Mouse (Mus musculus): ENCODE measurements around the gene Entr1. TPM values are rescaled to one million over a fixed set of nuclear protein-coding genes. Genes with fewer than 3 reads are reported as not detected.

Gene Entr1
- polyA plus RNA-seq, 1 experiment from 2014 or later = 191 TPM

GRCm38 (mm10) chr2:26356678-26357077, 32.4 kb downstream of the Entr1 start:
- Histone ChIP-seq H3K9me3 (no peaks in the 10 kb centered on the region), H3K27ac (replicated peaks) (no peak overlapping the region), H3K9ac (replicated peaks) (no peak overlapping the region), H3K27me3 (no peaks in the 10 kb centered on the region), H3K4me1 (peaks cover 12% of the 10 kb centered on the region), H3K4me3 (no peak overlapping the region), H3K36me3 (no peaks in the 10 kb centered on the region), H3K4me2 (replicated peaks) (no peak overlapping the region)
- ATAC-seq (replicated peaks) = no peak
- WGBS = 69% methylated on average over 7 of the region's 7 CpGs

GRCm38 (mm10) chr2:26356231-26356630, 32.9 kb downstream of the Entr1 start:
- Histone ChIP-seq H3K4me3 (no peak overlapping the region), H3K36me3 (no peaks in the 10 kb centered on the region), H3K4me1 (peaks cover 13% of the 10 kb centered on the region), H3K9me3 (no peaks in the 10 kb centered on the region), H3K4me2 (replicated peaks) (no peak overlapping the region), H3K27me3 (no peaks in the 10 kb centered on the region), H3K9ac (replicated peaks) (no peak overlapping the region), H3K27ac (replicated peaks) (no peak overlapping the region)
- 87% methylated on average over 4 of the region's 4 CpGs for WGBS
- no peak for ATAC-seq (replicated peaks)

DNA sequence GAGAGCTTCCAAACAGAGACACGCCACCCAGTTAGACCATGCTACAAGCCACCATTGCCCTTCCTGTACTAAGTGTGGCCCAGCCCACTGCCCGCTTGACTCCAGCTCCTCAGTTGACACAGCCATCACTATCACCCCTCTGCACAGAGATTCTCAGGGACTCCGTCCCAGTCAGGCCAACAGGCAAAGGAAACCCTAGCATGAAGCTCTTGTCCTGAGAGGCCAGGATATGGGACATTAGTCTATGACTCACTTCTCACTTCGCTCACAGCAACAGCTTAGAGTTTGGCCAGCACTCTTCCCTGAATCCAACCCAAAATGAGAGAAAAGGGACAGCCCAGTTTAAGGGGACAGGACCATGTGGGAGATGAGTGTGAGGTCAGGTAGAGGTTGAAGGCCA, 34.7 kb downstream of the Entr1 start:
- ATAC-seq (replicated peaks) = no peak
- H3K9ac ChIP-seq (replicated peaks) = no peak overlapping the region
- H3K27me3 ChIP-seq = no peaks in the 10 kb centered on the region
- no peak overlapping the region for H3K27ac ChIP-seq (replicated peaks)
- WGBS = 96% methylated on average over 4 of the region's 4 CpGs
- no peak overlapping the region for H3K4me2 ChIP-seq (replicated peaks)
- H3K4me3 ChIP-seq = no peak overlapping the region
- H3K9me3 ChIP-seq = no peaks in the 10 kb centered on the region
- H3K36me3 ChIP-seq = peaks cover 4% of the 10 kb centered on the region; the same call in 1 of the 2 replicates
- H3K4me1 ChIP-seq = peaks cover 25% of the 10 kb centered on the region

DNA sequence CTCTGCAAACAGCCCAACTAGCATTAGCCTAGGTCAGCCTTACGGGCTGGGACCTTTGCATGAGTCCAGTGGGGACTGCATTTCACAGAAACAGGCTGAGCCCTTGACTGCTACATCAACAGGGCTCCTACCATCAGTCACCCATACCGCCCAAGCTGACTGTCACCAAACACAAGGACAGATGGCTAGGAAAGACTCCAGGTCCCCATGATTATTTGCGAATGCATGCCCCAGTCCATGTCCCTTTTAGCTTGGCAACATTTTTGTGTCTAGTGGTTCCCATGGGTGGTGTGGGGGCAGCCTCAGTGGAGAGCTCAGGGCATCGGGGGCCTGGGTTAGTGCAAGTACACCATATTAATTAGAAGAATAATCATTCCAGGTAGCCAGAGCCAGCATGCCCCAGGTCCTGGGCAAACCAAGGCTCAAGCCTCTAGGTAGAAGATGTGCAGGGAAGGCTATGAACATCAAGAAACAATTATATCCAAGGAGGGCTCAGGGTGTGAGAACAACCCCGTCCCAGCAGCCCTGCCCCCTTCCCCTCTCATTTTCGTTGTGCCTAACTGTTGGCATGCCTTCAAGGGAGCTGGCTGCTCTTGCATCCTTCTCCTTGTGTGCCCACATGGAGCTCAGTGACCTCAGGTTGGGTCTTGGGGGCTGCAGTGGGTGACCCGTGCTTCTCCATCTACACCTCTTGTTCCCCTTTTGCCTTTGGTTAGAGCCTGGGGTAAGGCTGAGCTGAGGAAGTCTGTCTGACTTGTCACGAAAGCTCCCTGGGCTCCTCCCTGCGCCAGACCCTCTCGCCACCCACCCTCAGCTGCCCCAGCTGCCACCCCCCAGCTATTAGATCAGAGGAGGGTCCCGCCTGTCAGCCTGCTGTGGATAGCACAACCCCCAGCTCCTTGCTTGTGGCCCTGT, 35.8 kb downstream of the Entr1 start:
- Histone ChIP-seq H3K4me1 (peaks cover 25% of the 10 kb centered on the region), H3K27me3 (no peaks in the 10 kb centered on the region), H3K9me3 (no peaks in the 10 kb centered on the region), H3K36me3 (peaks cover 13% of the 10 kb centered on the region), H3K9ac (replicated peaks) (peak overlapping the region; percentile 96), H3K27ac (replicated peaks) (no peak overlapping the region), H3K4me3 (peak overlapping the region; percentile 61), H3K4me2 (replicated peaks) (peak overlapping the region; percentile 80)
- WGBS = 89% methylated on average over 11 of the region's 11 CpGs
- ATAC-seq (replicated peaks) = no peak

GRCm38 (mm10) chr2:26352291-26352910, 36.7 kb downstream of the Entr1 start:
- peaks cover 23% of the 10 kb centered on the region for H3K36me3 ChIP-seq
- WGBS = 2% methylated on average over 36 of the region's 36 CpGs
- peaks cover 25% of the 10 kb centered on the region for H3K4me1 ChIP-seq
- peak overlapping the region; percentile 96 for H3K9ac ChIP-seq (replicated peaks)
- peak overlapping the region; percentile 61 for H3K4me3 ChIP-seq
- peak; percentile 45 for ATAC-seq (replicated peaks)
- peak overlapping the region; percentile 92 for H3K27ac ChIP-seq (replicated peaks)
- H3K9me3 ChIP-seq = no peaks in the 10 kb centered on the region
- peak overlapping the region; percentile 80 for H3K4me2 ChIP-seq (replicated peaks)
- no peaks in the 10 kb centered on the region for H3K27me3 ChIP-seq

- Histone ChIP-seq H3K4me1 (peaks cover 25% of the 10 kb centered on the region), H3K36me3 (peaks cover 30% of the 10 kb centered on the region), H3K9me3 (no peaks in the 10 kb centered on the region), H3K27ac (replicated peaks) (peak within 1 kb of the TSS; percentile 92), H3K4me3 (peak within 1 kb of the TSS; percentile 61), H3K4me2 (replicated peaks) (peak within 1 kb of the TSS; percentile 80), H3K9ac (replicated peaks) (peak within 1 kb of the TSS; percentile 96), H3K27me3 (no peaks in the 10 kb centered on the region)
- WGBS = 2% methylated on average over 62 of the region's 62 CpGs
- ATAC-seq (replicated peaks) = peak; percentile 84
These were observed 37.5 kb downstream of the Entr1 start, which contains the start of gene Dnlz for GRCm38 (mm10) chr2:26351358-26352290. Gene Dnlz (minus strand): TSS chr2:26352110.

DNA sequence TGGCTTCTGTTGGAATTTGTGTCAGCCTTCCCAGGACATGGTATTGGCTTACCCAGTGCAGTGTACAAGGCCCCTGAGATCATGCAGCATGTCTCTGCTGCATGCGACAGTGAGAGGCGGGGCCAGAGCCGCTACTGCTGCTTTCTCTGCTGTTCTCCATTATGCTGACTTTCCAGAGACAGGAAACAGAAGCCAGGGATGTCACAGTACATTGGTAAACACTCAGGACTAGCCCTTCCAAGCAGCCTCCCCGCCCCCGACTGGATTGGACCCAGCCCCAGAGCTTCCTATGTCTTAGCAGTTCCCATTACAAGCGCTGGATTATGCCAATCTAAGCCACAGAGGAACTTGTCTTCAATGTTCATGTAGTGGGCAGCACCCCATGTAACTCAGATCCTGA, 40.9 kb downstream of the Entr1 start:
- H3K4me1 ChIP-seq = peaks cover 22% of the 10 kb centered on the region
- H3K27ac ChIP-seq (replicated peaks) = no peak overlapping the region
- H3K4me3 ChIP-seq = no peak overlapping the region
- no peak for ATAC-seq (replicated peaks)
- H3K9ac ChIP-seq (replicated peaks) = no peak overlapping the region
- no peaks in the 10 kb centered on the region for H3K27me3 ChIP-seq
- H3K9me3 ChIP-seq = no peaks in the 10 kb centered on the region
- H3K4me2 ChIP-seq (replicated peaks) = no peak overlapping the region
- 80% methylated on average over 6 of the region's 6 CpGs for WGBS
- H3K36me3 ChIP-seq = peaks cover 62% of the 10 kb centered on the region

GRCm38 (mm10) chr2:26342609-26343490, 46.3 kb downstream of the Entr1 start:
- no peaks in the 10 kb centered on the region; the same call in 1 of the 2 replicates for H3K4me1 ChIP-seq
- no peaks in the 10 kb centered on the region for H3K27me3 ChIP-seq
- WGBS = 74% methylated on average over 11 of the region's 11 CpGs
- no peak overlapping the region for H3K4me2 ChIP-seq (replicated peaks)
- no peak overlapping the region for H3K27ac ChIP-seq (replicated peaks)
- no peak overlapping the region for H3K9ac ChIP-seq (replicated peaks)
- ATAC-seq (replicated peaks) = no peak
- H3K9me3 ChIP-seq = no peaks in the 10 kb centered on the region
- peaks cover 77% of the 10 kb centered on the region for H3K36me3 ChIP-seq
- no peak overlapping the region for H3K4me3 ChIP-seq

DNA sequence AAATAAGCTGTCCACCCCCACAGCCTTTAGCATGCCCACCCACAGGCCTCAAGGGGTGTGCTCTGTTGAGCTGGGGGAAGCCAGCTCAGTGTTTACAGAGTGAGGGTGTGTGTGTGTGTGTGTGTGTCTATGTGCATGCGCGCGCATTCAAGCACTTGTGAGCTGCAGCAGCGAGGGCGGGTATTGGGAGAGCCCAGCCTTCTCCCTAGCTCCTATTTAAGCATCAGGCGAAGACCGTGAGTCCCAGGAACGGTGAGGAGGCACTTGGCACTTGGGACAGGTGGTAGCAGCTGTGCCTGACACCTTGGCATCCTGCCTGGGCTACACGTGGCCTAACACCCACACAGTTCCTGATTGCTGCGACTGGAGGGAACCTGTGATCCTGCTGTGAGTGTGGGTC, 47.1 kb downstream of the Entr1 start:
- Histone ChIP-seq H3K27ac (replicated peaks) (no peak overlapping the region), H3K4me1 (no peaks in the 10 kb centered on the region; the same call in 1 of the 2 replicates), H3K27me3 (no peaks in the 10 kb centered on the region), H3K4me2 (replicated peaks) (no peak overlapping the region), H3K9ac (replicated peaks) (no peak overlapping the region), H3K4me3 (no peak overlapping the region), H3K36me3 (peaks cover 69% of the 10 kb centered on the region), H3K9me3 (no peaks in the 10 kb centered on the region)
- no peak for ATAC-seq (replicated peaks)
- 68% methylated on average over 10 of the region's 10 CpGs for WGBS

GRCm38 (mm10) chr2:26341510-26341981, 47.6 kb downstream of the Entr1 start:
- Histone ChIP-seq H3K36me3 (peaks cover 64% of the 10 kb centered on the region), H3K4me1 (no peaks in the 10 kb centered on the region; the same call in 1 of the 2 replicates), H3K27ac (replicated peaks) (no peak overlapping the region), H3K9ac (replicated peaks) (no peak overlapping the region), H3K9me3 (no peaks in the 10 kb centered on the region), H3K4me3 (no peak overlapping the region), H3K4me2 (replicated peaks) (no peak overlapping the region), H3K27me3 (no peaks in the 10 kb centered on the region)
- WGBS = 93% methylated on average over 2 of the region's 2 CpGs
- no peak for ATAC-seq (replicated peaks)

GRCm38 (mm10) chr2:26339204-26339551, 49.9 kb downstream of the Entr1 start:
- no peak overlapping the region for H3K9ac ChIP-seq (replicated peaks)
- H3K4me2 ChIP-seq (replicated peaks) = no peak overlapping the region
- no peak overlapping the region for H3K4me3 ChIP-seq
- H3K27ac ChIP-seq (replicated peaks) = no peak overlapping the region
- peaks cover 42% of the 10 kb centered on the region for H3K36me3 ChIP-seq
- H3K4me1 ChIP-seq = no peaks in the 10 kb centered on the region; the same call in 1 of the 2 replicates
- no peaks in the 10 kb centered on the region for H3K9me3 ChIP-seq
- WGBS = 79% methylated on average over 5 of the region's 5 CpGs
- no peaks in the 10 kb centered on the region for H3K27me3 ChIP-seq
- ATAC-seq (replicated peaks) = no peak
